Mouse (Mus musculus) kidney, embryonic 16.5 days (tissue): Measurements from ENCODE around the gene Igll1. TPM values are rescaled to one million over a fixed set of nuclear protein-coding genes. Genes with fewer than 3 reads are reported as not detected.
A peak's percentile ranks its signal among the peaks of the same experiment; 100 is the strongest.

Source experiments
- ATAC-seq: fragments of 200-750 bp; cut with Nextera tagmentation; 2 replicates; pipeline ENCODE4 v1.8.0; 2017; ENCODE audit warnings: moderate TSS enrichment; ENCODE audit not compliant: low FRiP score, low TSS enrichment
- H3K27ac ChIP-seq: fragments of 300-500 bp; sonication (generic); 2 replicates; pipeline ENCODE4 v1.5.1; 2014; ENCODE audit warnings: low read length
- H3K27me3 ChIP-seq: fragments of 300-500 bp; sonication (generic); 2 replicates; pipeline ENCODE4 v1.6.1; 2014; ENCODE audit warnings: low read length, control low read depth, mixed read lengths; ENCODE audit not compliant: insufficient read depth
- H3K36me3 ChIP-seq: fragments of 300-500 bp; sonication (generic); 2 replicates; pipeline ENCODE4 v1.6.1; 2014; ENCODE audit warnings: low read length, control low read depth, mixed read lengths; ENCODE audit not compliant: insufficient read depth
- H3K4me1 ChIP-seq: fragments of 300-500 bp; sonication (generic); 2 replicates; pipeline ENCODE4 v1.6.1; 2014; ENCODE audit warnings: low read length, control low read depth, mixed read lengths; ENCODE audit not compliant: insufficient read depth
- H3K4me2 ChIP-seq: fragments of 300-500 bp; sonication (generic); replicated peaks from 2 replicates; pipeline ENCODE4 v1.6.1; 2014; ENCODE audit warnings: low read depth, low read length
- H3K4me3 ChIP-seq: fragments of 300-500 bp; sonication (generic); 2 replicates; pipeline ENCODE4 v1.5.1; 2014; ENCODE audit warnings: mild to moderate bottlenecking, low read length
- H3K9ac ChIP-seq: fragments of 300-500 bp; sonication (generic); replicated peaks from 2 replicates; pipeline ENCODE4 v1.6.1; 2014; ENCODE audit warnings: low read length
- H3K9me3 ChIP-seq: fragments of 300-500 bp; sonication (generic); 2 replicates; pipeline ENCODE4 v1.6.1; 2016; ENCODE audit warnings: low read length, control low read depth
- WGBS: fragments of 180-500 bp; shearing (Covaris S2); extraction: QIAGEN DNeasy Blood & Tissue Kit; methylation state at CpG from one replicate; pipeline ENCODE4 v1.1.7; 2014; 5-methylcytosine and 5-hydroxymethylcytosine counted together
- polyA plus RNA-seq: library from polyadenylated mRNA; unstranded; fragments of >200 nt; fragmentation: Nextera tagmentation; extraction: Ambion mirVana; gene quantifications from 2 replicates; pipeline ENCODE4 v1.2.1, GENCODE M21; 2015

The Igll1 gene
- 0.46 TPM in 1 of 2 replicates, not detected in the other for polyA plus RNA-seq

DNA sequence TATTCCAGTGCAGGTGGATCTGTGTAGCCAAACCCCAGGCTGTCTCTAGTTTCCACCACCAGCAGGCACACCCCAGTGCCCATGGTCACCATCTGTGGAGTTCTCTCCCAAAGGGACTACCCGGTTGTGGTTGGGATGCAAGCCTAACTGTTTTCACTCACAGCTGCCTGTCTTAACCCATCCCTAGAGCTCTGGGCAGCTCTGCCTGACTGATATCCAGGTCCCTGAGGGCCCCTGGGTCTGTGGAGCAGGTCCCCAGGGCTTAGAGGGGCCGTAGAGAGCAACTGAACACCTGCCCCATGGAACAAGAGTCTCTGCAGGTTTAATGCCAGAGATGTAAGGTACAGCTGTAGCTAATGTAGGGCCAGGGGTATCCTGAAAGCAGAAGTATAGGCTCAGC is at the start of gene Igll1:
Gene Igll1, minus strand, starts transcription at position 8 of the 400 bp plus-strand sequence.
- Histone ChIP-seq H3K9ac (no peak within 1 kb of the TSS), H3K9me3 (no peaks in the 10 kb centered on the region), H3K27me3 (no peaks in the 10 kb centered on the region), H3K4me2 (no peak within 1 kb of the TSS), H3K27ac (no peak within 1 kb of the TSS), H3K4me3 (no peak within 1 kb of the TSS), H3K36me3 (no peaks in the 10 kb centered on the region), H3K4me1 (no peaks in the 10 kb centered on the region; the same call in 1 of the 2 replicates)
- ATAC-seq = no peak
- WGBS = 88% methylated on average over 2 of the region's 2 CpGs

DNA sequence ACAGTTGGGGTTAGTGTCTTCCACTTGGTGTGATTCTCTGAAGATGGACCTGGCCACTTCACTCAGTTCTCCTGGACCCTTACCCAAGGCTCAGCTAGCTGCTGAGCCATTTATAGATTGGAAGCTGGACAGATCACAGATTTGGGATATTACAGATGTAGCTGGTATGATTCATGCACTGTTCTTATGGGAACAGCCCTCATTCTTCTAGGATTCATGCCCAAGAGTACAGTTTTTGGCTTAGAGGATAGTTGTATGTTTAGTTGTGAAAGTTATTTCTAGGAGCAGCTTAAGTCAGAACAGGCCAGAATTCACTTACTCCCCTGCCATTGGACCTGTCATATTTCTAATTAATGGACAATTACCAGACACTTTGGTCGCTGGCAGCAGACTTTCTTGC is 49.7 kb upstream of the Igll1 start:
- ATAC-seq = no peak
- Histone ChIP-seq H3K9me3 (no peaks in the 10 kb centered on the region), H3K4me2 (no peak overlapping the region), H3K27ac (no peak overlapping the region), H3K36me3 (peaks cover 73% of the 10 kb centered on the region), H3K27me3 (no peaks in the 10 kb centered on the region), H3K9ac (no peak overlapping the region), H3K4me1 (no peaks in the 10 kb centered on the region), H3K4me3 (no peak overlapping the region)
- 63% methylated on average over 1 of the region's 1 CpGs for WGBS

DNA sequence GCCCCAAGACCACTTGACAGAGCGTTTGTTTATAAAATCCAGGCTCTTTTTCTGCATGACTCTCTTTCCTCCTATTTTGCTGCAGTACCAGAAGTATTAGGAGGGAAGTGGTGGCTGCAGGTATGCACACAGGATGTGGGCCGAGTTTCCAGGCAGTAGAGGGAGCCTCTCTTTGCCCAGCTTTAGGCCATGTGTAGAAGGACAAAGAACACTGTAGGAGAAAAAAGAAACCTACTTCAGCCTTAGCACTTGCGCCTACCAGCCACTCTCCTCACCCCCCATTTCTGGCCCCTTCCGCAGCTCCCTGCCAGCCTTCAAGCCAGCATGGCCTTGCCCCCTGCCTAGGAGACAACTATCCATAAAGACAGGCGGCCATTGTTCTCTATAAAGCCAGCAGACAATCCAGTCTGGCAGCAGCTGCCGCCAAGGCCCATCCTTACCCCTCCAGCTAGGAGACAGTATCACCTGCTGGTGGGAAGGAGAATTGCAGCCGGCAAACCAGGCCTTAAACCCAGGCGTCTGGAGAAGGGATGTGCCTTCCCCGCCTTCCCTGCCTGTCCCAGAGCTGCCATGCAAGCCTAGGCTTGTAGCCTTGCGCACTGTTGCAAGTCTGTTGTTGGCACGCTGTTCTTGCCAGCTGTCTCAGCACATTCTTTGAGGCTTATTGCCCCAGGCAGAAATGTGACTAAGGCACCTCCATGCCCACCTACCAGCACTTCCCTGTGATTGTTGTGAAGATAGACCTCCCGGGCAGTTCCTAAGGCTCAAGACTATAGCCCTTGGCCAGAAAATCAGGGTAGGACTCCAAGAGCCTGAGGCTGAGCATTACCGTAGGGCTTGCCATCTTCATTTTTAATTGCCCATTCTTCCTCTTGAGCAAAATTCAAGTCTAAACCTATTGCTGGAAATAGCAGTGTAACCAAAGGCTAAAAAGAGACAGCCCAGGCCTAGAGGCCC is 48.1 kb upstream of the Igll1 start:
- no peaks in the 10 kb centered on the region for H3K9me3 ChIP-seq
- H3K4me1 ChIP-seq = no peaks in the 10 kb centered on the region
- H3K27ac ChIP-seq = peak overlapping the region; percentile 44; the same call in 1 of the 2 replicates
- WGBS = 51% methylated on average over 13 of the region's 13 CpGs
- no peak overlapping the region for H3K4me3 ChIP-seq
- H3K36me3 ChIP-seq = peaks cover 58% of the 10 kb centered on the region
- H3K4me2 ChIP-seq = no peak overlapping the region
- peak; percentile 82 for ATAC-seq
- H3K27me3 ChIP-seq = no peaks in the 10 kb centered on the region
- H3K9ac ChIP-seq = no peak overlapping the region

DNA sequence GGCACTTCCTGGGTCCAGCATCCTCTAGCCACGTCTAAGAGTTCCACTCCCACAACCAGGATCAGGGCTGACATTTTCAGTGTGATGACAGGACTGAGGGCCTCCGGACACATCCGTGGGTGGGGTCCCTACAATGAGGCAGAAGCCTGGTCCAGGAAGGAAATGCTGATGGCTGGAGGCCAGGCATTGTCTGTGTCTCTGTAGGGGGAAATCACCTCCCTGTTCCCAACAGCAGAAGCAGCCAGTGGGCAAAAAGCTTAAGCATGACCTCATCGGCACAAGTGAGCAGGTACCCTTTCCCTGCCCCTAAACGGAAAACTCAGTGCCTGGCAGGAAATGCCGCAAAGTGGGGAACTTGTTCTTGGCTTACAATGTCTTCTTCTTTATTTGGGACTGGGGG is 44.0 kb upstream of the Igll1 start:
- 70% methylated on average over 6 of the region's 6 CpGs for WGBS
- H3K4me1 ChIP-seq = no peaks in the 10 kb centered on the region
- no peaks in the 10 kb centered on the region for H3K9me3 ChIP-seq
- no peak overlapping the region for H3K4me3 ChIP-seq
- H3K9ac ChIP-seq = no peak overlapping the region
- no peaks in the 10 kb centered on the region for H3K27me3 ChIP-seq
- peak overlapping the region; percentile 80 for H3K27ac ChIP-seq
- peak; percentile 66 for ATAC-seq
- H3K36me3 ChIP-seq = peaks cover 52% of the 10 kb centered on the region
- no peak overlapping the region for H3K4me2 ChIP-seq

DNA sequence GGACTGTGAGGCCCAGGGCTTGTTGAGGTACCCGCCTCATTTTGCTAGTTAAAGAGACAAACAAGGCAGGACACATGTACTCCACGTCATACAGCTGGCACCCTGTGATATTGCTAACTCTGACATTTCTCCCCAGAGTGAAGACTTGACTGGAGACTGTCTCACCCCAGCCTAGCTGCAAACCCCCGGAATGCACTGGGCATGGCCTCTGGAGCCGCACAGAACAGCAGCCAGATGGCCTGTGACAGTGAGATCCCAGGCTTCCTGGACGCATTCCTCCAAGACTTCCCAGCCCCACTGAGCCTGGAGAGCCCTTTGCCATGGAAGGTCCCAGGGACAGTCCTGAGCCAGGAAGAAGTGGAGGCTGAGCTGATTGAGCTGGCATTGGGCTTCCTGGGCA is 39.4 kb upstream of the Igll1 start:
- H3K4me2 ChIP-seq = no peak overlapping the region
- WGBS = 84% methylated on average over 5 of the region's 5 CpGs
- no peak overlapping the region for H3K4me3 ChIP-seq
- no peak for ATAC-seq
- H3K27ac ChIP-seq = no peak overlapping the region
- H3K9ac ChIP-seq = no peak overlapping the region
- H3K27me3 ChIP-seq = no peaks in the 10 kb centered on the region
- H3K9me3 ChIP-seq = no peaks in the 10 kb centered on the region
- H3K4me1 ChIP-seq = no peaks in the 10 kb centered on the region
- H3K36me3 ChIP-seq = peaks cover 28% of the 10 kb centered on the region

DNA sequence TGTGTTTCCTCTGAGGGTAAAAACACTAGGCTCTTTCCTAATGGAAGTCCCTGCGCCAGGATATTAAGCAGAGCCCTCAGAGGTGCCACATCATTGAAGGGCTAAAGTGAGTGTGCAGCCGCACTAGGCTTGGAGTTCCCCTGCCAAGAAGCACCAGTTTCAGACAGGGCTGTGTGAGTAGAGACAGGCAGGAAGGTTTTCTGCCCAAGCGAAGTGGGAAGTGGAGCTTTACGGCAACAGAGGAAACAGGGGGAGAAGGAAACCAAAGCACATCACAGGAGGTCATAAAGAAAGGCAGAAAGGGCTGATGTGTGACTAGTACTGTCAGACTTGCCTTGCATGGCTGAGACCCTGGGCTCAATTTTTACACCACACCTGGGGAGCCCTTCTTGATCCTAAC is 38.5 kb upstream of the Igll1 start:
- WGBS = 68% methylated on average over 4 of the region's 4 CpGs
- Histone ChIP-seq H3K27me3 (no peaks in the 10 kb centered on the region), H3K27ac (peak overlapping the region; percentile 57; the same call in 1 of the 2 replicates), H3K9me3 (no peaks in the 10 kb centered on the region), H3K4me2 (no peak overlapping the region), H3K9ac (no peak overlapping the region), H3K4me1 (peaks cover 8% of the 10 kb centered on the region), H3K4me3 (no peak overlapping the region), H3K36me3 (peaks cover 28% of the 10 kb centered on the region)
- no peak for ATAC-seq

DNA sequence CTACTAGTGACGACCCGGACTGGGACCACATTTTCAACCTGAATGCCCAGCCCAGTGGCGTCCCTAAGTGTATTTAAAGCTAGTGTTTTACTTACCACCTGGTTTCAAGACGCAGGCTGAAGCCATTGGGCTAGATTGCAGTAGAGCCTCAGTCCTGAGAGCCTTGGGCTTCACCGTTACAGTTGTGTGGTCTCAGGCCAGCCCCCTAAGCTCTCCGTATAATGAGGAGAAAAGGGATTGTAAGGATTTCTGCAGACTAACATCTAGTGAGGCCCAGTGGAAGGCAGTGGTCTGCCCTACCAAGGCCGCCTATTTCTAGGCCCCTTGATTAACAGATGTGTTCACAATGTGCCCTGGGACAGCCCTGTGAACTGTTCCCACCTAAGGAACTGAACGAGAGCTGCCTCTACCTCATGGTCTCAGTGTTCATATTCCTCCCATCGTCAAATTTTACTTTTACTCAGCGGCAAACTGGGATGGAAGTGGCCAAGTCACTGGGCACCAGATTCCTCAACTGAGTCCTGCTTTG is 33.3 kb upstream of the Igll1 start:
- Histone ChIP-seq H3K4me1 (peaks cover 14% of the 10 kb centered on the region), H3K9ac (peak overlapping the region; percentile 77), H3K27ac (peak overlapping the region; percentile 60), H3K36me3 (peaks cover 13% of the 10 kb centered on the region), H3K9me3 (no peaks in the 10 kb centered on the region), H3K27me3 (no peaks in the 10 kb centered on the region), H3K4me3 (peak overlapping the region; percentile 71), H3K4me2 (peak overlapping the region; percentile 80)
- 20% methylated on average over 10 of the region's 10 CpGs for WGBS
- no peak; the same call in 1 of the 2 replicates for ATAC-seq

DNA sequence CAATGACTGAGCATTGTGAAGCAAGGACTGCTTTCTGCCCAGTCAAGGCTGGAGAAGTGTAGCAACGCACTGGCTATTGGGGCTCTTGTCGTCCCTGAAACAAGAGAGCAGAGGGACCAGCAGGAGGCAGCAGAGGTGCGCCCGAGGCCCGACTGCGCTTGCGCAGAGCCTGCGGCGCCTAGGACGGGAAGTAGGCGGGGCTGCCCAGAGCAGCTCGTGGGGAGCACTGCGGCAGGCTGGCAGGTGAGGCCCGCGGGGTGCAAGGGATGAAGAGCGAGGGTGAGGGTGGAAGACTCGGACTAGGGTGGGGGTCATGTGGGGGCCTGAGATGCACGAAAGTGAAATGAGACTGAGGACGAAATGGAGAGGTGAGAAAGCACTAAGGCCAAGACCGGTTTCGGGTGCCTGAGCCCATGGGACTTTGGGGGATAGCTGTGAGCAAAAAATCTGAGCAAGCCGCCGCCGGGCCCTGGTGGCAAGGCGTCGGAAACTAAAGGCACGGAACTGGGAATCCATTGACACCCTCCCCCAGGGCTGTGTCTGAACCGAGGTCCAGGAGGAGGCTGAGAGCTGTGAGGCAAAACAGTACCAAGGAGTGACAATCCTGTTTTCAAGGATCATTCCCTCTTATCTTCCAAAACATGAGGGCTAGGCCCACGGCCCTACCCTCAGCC is 32.7 kb upstream of the Igll1 start, which contains the start of gene Ppm1f:
Gene Ppm1f, plus strand, starts transcription at position 88 of the 674 bp plus-strand sequence.
- Histone ChIP-seq H3K9ac (peak within 1 kb of the TSS; percentile 77), H3K4me3 (peak within 1 kb of the TSS; percentile 71), H3K27ac (peak within 1 kb of the TSS; percentile 60), H3K27me3 (no peaks in the 10 kb centered on the region), H3K9me3 (no peaks in the 10 kb centered on the region), H3K4me1 (peaks cover 14% of the 10 kb centered on the region), H3K36me3 (peaks cover 19% of the 10 kb centered on the region), H3K4me2 (peak within 1 kb of the TSS; percentile 80)
- WGBS = under 1% methylated on average over 29 of the region's 29 CpGs
- peak; percentile 95 for ATAC-seq

DNA sequence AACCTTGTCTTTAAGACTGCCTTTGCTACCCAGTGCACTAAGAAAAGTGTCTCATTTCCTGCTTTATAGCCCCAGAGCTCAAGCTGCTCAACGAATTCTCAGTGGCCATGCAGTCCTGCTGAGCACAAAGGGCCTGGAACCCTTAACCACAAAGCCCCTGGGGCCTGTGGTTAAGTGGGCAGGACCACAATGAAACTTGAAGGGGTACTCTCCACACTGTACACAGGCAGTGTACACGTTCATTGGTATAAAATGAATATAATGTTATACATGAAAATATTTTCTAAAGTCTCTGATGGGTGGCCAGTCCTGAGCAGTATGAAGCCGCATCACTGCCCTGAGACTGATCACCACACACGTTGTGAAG is 32.2 kb upstream of the Igll1 start:
- peaks cover 14% of the 10 kb centered on the region for H3K4me1 ChIP-seq
- H3K9me3 ChIP-seq = no peaks in the 10 kb centered on the region
- 23% methylated on average over 4 of the region's 4 CpGs for WGBS
- ATAC-seq = no peak
- peak overlapping the region; percentile 23; the same call in 1 of the 2 replicates for H3K27ac ChIP-seq
- peak overlapping the region; percentile 80; the same call in 1 of the 2 replicates for H3K4me2 ChIP-seq
- no peaks in the 10 kb centered on the region for H3K27me3 ChIP-seq
- peak overlapping the region; percentile 71; the same call in 1 of the 2 replicates for H3K4me3 ChIP-seq
- H3K36me3 ChIP-seq = peaks cover 24% of the 10 kb centered on the region
- no peak overlapping the region for H3K9ac ChIP-seq
